Mouse (Mus musculus) myocyte (in vitro differentiated cells): ENCODE results near the gene 2510039O18Rik. TPM values are rescaled to one million over a fixed set of nuclear protein-coding genes. Genes with fewer than 3 reads are reported as not detected.
A peak's percentile ranks its signal among the peaks of the same experiment; 100 is the strongest.

Source experiments
- H3K27me3 ChIP-seq: one replicate; pipeline ENCODE4 v1.6.1; 2011; ENCODE audit not compliant: control insufficient read depth, insufficient read depth, insufficient read length
- H3K36me3 ChIP-seq: one replicate; pipeline ENCODE4 v1.6.1; 2011; ENCODE audit not compliant: control insufficient read depth, insufficient read depth
- H3K4me2 ChIP-seq: one replicate; pipeline ENCODE4 v1.6.1; 2011; ENCODE audit warnings: low read depth, control low read depth
- H3K4me3 ChIP-seq: one replicate; pipeline ENCODE4 v1.5.1; 2011; ENCODE audit warnings: mild to moderate bottlenecking, control low read depth, moderate library complexity
- H3K79me2 ChIP-seq: one replicate; pipeline ENCODE4 v1.6.1; 2011; ENCODE audit not compliant: control insufficient read depth, insufficient read depth
- H3ac ChIP-seq: one replicate; pipeline ENCODE4 v1.6.1; 2011; ENCODE audit not compliant: control insufficient read depth, insufficient read length
- CEBPB ChIP-seq: IDR thresholded peaks from 2 replicates; pipeline ENCODE4 v1.6.1; 2011; ENCODE audit warnings: mild to moderate bottlenecking, moderate library complexity; ENCODE audit not compliant: poor library complexity, insufficient read depth, severe bottlenecking
- E2F4 ChIP-seq: IDR thresholded peaks from one replicate; pipeline ENCODE4 v1.6.1; 2011; ENCODE audit warnings: mild to moderate bottlenecking, control low read depth, moderate library complexity; ENCODE audit not compliant: insufficient read depth
- MAX ChIP-seq: IDR thresholded peaks from one replicate; pipeline ENCODE4 v1.6.1; 2011; ENCODE audit warnings: low read depth, mild to moderate bottlenecking, control low read depth
- MYOD1 ChIP-seq, 3 experiments: IDR thresholded peaks; one replicate each; pipeline ENCODE4 v1.6.1; 2011; ENCODE audit warnings: control low read depth in 2 of 3, low read depth in 2 of 3, mild to moderate bottlenecking in 2 of 3, moderate library complexity in 1 of 3; ENCODE audit not compliant: insufficient read length in 2 of 3, control insufficient read depth in 1 of 3
- MYOG ChIP-seq, 3 experiments: IDR thresholded peaks; one replicate each; pipeline ENCODE4 v1.6.1; 2011; ENCODE audit warnings: control low read depth in 2 of 3, low read depth in 2 of 3, mild to moderate bottlenecking in 2 of 3; ENCODE audit not compliant: insufficient read length in 2 of 3, control insufficient read depth in 1 of 3, insufficient read depth in 1 of 3
- POLR2A ChIP-seq: IDR thresholded peaks from one replicate; pipeline ENCODE4 v1.6.1; 2011; ENCODE audit warnings: low read depth, mild to moderate bottlenecking, control low read depth, moderate library complexity; ENCODE audit not compliant: insufficient read length
- POLR2AphosphoS2 ChIP-seq: IDR thresholded peaks from one replicate; pipeline ENCODE4 v1.6.1; 2011; ENCODE audit warnings: low read depth, control low read depth; ENCODE audit not compliant: insufficient read length
- REST ChIP-seq: IDR thresholded peaks from one replicate; pipeline ENCODE4 v1.6.1; 2011; ENCODE audit warnings: mild to moderate bottlenecking, control low read depth, moderate library complexity; ENCODE audit not compliant: insufficient read depth, insufficient read length
- SRF ChIP-seq: IDR thresholded peaks from one replicate; pipeline ENCODE4 v1.6.1; 2011; ENCODE audit warnings: low read depth; ENCODE audit not compliant: control insufficient read depth, insufficient read length
- TCF12 ChIP-seq: IDR thresholded peaks from one replicate; pipeline ENCODE4 v1.6.1; 2011; ENCODE audit warnings: mild to moderate bottlenecking, control low read depth; ENCODE audit not compliant: poor library complexity, insufficient read depth, severe bottlenecking
- TCF3 ChIP-seq: IDR thresholded peaks from one replicate; pipeline ENCODE4 v1.6.1; 2011; ENCODE audit warnings: low read depth, control low read depth; ENCODE audit not compliant: insufficient read length
- USF1 ChIP-seq: IDR thresholded peaks from one replicate; pipeline ENCODE4 v1.6.1; 2011; ENCODE audit warnings: low read depth, mild to moderate bottlenecking, control low read depth, moderate library complexity
- polyA plus RNA-seq: library from polyadenylated mRNA; unstranded; fragments of >200 nt; fragmentation: generic; extraction: Trizol; gene quantifications from one replicate; pipeline ENCODE4 v1.2.1, GENCODE M21; 2012; ENCODE audit warnings: missing spikeins

The 2510039O18Rik gene
- polyA plus RNA-seq, 1 experiment, result 49.9 TPM

GRCm38 (mm10) chr4:147934611-147935010, 6.1 kb upstream of the 2510039O18Rik start:
- TF ChIP-seq USF1, result no peak
- TF ChIP-seq TCF3, result no peak
- no peak for TF ChIP-seq CEBPB
- TF ChIP-seq MYOG (IDR thresholded peaks at IDR 0.05; ENCODE audit: control insufficient read depth in 1 of 3, insufficient read depth in 1 of 3, insufficient read length in 2 of 3, low read depth in 2 of 3), result no peak
- no peak overlapping the region for H3ac ChIP-seq
- no peaks in the 10 kb centered on the region for H3K36me3 ChIP-seq
- H3K27me3 ChIP-seq, result no peaks in the 10 kb centered on the region
- H3K4me3 ChIP-seq, result no peak overlapping the region
- peaks cover 14% of the 10 kb centered on the region for H3K79me2 ChIP-seq
- no peak overlapping the region for H3K4me2 ChIP-seq

GRCm38 (mm10) chr4:147935904-147936303, 4.8 kb upstream of the 2510039O18Rik start:
- TF ChIP-seq REST, result no peak
- no peak for TF ChIP-seq MYOG (IDR thresholded peaks at IDR 0.05; ENCODE audit: control insufficient read depth in 1 of 3, insufficient read depth in 1 of 3, insufficient read length in 2 of 3, low read depth in 2 of 3)
- TF ChIP-seq TCF3, result no peak
- no peak for TF ChIP-seq USF1
- Histone ChIP-seq H3K4me2 (peak overlapping the region; percentile 95), H3K4me3 (peak overlapping the region; percentile 52), H3K27me3 (no peaks in the 10 kb centered on the region), H3K79me2 (peaks cover 14% of the 10 kb centered on the region), H3K36me3 (no peaks in the 10 kb centered on the region), H3ac (peak overlapping the region; percentile 53)

GRCm38 (mm10) chr4:147936331-147936954, 4.3 kb upstream of the 2510039O18Rik start, which contains the start of gene Plod1:
Plod1 (minus strand) TSS chr4:147936767.
- no peak for TF ChIP-seq E2F4
- TF ChIP-seq MYOG (IDR thresholded peaks at IDR 0.05; ENCODE audit: control insufficient read depth in 1 of 3, insufficient read depth in 1 of 3, insufficient read length in 2 of 3, low read depth in 2 of 3), result no peak
- no peak for TF ChIP-seq MAX
- TF ChIP-seq TCF3, result no peak
- TF ChIP-seq CEBPB, result no peak
- TF ChIP-seq MYOD1 (IDR thresholded peaks at IDR 0.05; ENCODE audit: control insufficient read depth in 1 of 3, insufficient read length in 2 of 3, low read depth in 2 of 3), result no peak
- no peak for TF ChIP-seq REST
- peak; percentile 99 for TF ChIP-seq POLR2A
- peak; percentile 94 for TF ChIP-seq POLR2AphosphoS2
- TF ChIP-seq SRF, result peak; percentile 56
- Histone ChIP-seq H3K79me2 (peaks cover 15% of the 10 kb centered on the region), H3K4me2 (peak within 1 kb of the TSS; percentile 95), H3K36me3 (no peaks in the 10 kb centered on the region), H3ac (peak within 1 kb of the TSS; percentile 53), H3K4me3 (peak within 1 kb of the TSS; percentile 52), H3K27me3 (no peaks in the 10 kb centered on the region)

GRCm38 (mm10) chr4:147937021-147937420, 3.7 kb upstream of the 2510039O18Rik start:
- TF ChIP-seq TCF12 (no peak), MYOG (IDR thresholded peaks at IDR 0.05; ENCODE audit: control insufficient read depth in 1 of 3, insufficient read depth in 1 of 3, insufficient read length in 2 of 3, low read depth in 2 of 3) (no peak), POLR2AphosphoS2 (no peak), MAX (no peak), POLR2A (no peak), USF1 (no peak), TCF3 (no peak), REST (no peak), E2F4 (no peak), MYOD1 (IDR thresholded peaks at IDR 0.05; ENCODE audit: control insufficient read depth in 1 of 3, insufficient read length in 2 of 3, low read depth in 2 of 3) (no peak), SRF (no peak), CEBPB (no peak)
- Histone ChIP-seq H3K4me2 (peak overlapping the region; percentile 95), H3ac (peak overlapping the region; percentile 53), H3K27me3 (no peaks in the 10 kb centered on the region), H3K4me3 (peak overlapping the region; percentile 52), H3K36me3 (no peaks in the 10 kb centered on the region), H3K79me2 (peaks cover 21% of the 10 kb centered on the region)

GRCm38 (mm10) chr4:147937486-147937885, 3.2 kb upstream of the 2510039O18Rik start:
- Histone ChIP-seq H3K36me3 (no peaks in the 10 kb centered on the region), H3K4me3 (peak overlapping the region; percentile 52), H3K4me2 (peak overlapping the region; percentile 95), H3K79me2 (peaks cover 25% of the 10 kb centered on the region), H3ac (no peak overlapping the region), H3K27me3 (no peaks in the 10 kb centered on the region)
- no peak for TF ChIP-seq REST
- no peak for TF ChIP-seq MYOG (IDR thresholded peaks at IDR 0.05; ENCODE audit: control insufficient read depth in 1 of 3, insufficient read depth in 1 of 3, insufficient read length in 2 of 3, low read depth in 2 of 3)
- TF ChIP-seq E2F4, result no peak
- no peak for TF ChIP-seq CEBPB
